Mouse (Mus musculus) right cerebral cortex, adult 18-20 months (tissue): ENCODE results near the gene Bcl10.
"Not testable (repeated sequence)": the region's sequence is repeated elsewhere in the genome, so short reads cannot be mapped to it uniquely, and the experiment has no call there.

Experiments used
- DNase-seq: peaks from one replicate; pipeline ENCODE4 v3.0.0; 2022; ENCODE audit warnings: mixed read lengths

Gene Bcl10

DNA sequence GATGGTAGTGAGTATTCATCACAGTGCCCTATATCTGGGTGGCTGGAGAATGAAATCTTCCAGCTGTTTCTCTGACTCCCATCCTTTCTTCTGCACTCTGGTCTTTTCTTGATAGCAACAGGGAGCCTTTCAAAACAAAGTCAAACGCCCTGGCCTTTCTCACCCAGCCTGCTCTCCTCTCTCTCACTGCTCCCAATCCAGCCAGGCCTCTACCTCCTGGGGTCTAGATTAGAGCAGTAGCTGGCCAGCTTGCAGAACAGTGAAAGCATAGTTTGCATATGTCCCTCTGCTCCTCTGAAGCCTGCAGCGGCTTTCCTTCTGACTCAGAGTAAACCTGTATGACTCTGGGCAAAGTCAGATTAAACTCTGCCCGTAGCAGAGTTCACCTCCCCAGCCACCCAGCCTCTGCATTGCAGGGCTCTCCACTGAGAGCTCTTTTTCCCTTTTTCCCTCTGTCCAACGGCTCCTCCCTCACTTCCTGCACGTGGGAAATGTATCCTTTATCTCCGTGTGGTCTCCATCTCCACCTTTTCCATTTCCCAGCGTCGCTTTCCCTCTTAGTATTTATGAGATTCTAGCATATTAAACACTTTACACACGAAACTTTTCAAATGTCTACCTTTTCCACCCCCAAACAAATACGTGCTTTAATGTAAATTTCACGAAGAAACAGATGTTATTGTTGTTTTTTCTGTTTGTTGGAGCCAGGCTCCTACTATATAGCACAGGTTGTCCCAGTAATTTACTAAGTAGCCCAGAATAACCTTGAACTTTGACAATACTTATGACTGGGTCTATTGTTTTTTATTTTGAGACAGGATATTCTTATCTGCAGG is at the start of gene Bcl10:
TSS of gene Bcl10 (plus strand) at position 786 of the 836 bp plus-strand sequence.
- DNase-seq, result no peak

DNA sequence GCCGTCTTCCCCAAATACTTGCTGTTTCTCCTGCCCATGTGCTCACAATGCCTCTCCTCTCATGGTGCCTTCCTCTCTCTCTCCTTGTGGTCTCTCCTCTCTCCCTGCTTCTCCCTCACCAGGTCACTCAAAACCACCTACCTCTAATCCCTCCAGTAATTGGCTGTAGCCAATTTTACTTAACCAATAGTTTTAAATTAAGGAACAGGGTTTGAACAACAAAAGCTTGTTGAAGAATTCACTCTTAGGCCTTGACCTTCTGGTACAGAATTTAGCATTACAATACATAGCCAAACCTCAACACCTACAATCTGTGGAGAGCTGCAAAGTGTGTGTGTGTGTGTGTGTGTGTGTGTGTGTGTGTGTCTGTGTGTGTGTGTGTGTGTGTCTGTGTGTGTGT is 49.3 kb upstream of the Bcl10 start:
- DNase-seq, result no peak

DNA sequence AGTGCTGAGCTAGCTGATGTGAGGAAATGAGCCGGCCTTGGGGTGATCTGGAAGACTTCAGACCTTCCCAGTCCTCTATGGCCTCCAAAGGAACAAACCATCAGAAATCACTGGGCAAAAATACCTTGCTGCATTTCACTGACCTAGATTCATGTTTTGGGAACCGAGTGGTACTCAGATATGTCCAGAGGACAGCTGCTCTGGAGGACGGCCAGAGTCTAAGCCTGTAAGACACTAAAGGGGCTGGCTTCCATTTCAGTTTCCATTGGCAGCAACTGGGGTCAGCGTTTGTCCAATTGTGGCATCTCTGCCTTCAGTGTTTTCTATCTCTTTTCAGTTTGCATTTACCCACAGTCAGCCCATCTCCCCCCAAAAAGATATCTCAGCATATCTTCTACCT is 48.5 kb upstream of the Bcl10 start:
- no peak for DNase-seq

DNA sequence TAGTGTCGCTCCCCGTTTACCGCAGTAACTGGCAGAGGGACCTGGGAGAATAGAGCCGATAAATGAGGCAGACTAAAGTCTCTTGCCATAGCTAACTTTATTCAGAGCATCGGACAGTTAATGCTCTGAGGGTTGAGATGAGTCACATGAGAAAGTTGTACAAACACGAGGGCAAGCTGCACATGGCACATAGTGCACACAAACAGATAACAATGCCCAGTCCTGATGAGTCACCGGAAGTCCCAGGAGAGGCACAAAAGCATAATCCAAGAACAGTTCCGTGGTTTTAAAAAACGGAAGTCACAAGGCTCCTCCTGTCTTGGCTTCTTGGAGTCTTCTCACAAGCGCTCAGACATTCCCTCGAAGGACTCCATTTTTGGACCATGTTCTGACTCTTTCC is 46.5 kb upstream of the Bcl10 start:
- no peak for DNase-seq

DNA sequence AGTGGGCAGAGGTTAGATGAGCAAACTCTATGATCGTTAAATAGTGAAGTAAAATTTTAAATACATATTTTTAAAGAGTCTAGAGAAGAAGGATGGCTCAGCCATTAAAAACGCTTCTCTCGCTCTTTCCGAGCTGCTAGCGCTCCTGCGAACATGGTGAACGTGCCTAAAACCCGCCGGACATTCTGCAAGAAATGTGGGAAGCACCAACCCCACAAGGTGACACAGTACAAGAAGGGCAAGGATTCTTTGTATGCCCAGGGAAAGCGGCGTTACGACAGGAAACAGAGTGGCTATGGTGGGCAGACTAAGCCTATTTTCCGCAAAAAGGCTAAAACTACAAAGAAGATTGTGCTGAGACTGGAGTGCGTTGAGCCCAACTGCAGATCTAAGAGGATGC is 43.7 kb upstream of the Bcl10 start:
- not testable (repeated sequence) for DNase-seq

DNA sequence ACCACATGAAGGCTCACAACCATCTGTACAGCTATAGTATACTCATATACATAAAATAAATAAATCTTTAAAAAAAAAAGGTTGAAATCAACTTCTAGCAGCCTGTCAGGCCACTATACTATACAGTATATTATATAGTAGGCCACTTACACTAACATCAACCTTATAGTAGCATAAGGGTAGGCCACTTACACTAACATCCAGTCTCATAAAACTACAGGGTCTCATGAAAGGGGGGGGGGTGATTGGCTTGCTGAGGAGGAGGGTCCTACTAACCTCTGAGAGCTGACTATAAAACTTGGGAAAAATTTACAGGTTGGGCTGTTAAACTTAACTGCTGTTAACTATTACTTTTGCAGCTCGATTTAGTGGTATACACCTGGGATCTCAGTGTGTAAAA is 42.3 kb upstream of the Bcl10 start:
- no peak for DNase-seq

DNA sequence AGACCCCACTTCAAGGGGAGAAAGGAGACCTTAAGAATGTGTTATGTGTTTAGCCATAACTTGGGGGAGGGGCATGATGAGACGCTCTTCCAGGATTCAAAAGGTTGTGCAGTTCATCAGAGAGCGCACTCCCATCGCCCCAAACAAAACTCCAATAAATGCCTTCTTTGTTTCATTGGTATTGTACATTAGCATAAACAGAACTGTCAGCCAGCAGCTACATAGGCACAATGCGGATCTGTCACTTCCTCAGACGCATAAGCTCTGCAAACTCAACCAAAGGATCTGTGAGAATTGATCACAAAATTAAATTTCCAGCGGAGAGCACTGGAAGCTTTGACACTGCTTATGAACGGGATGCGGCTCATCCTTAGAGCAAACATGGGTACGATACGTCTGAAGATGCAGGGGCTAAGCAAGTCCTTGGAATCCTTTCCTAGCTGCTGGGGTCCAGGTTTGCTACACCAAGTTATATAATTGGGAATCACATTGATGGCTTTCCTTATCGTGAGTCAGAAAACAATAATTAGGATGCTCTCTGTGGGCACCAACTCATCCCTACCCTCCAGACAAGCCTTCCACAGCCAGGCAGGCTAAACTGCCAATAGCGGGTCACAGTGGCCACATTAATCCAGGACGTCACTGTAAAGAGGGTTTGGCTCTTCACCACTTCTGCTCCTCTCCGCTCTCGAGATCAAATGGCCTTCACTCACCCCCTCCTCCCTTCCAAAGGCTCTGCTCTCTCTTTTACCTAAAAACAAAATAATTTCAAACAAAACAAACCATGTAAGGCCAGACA is 40.3 kb upstream of the Bcl10 start:
- no peak for DNase-seq

DNA sequence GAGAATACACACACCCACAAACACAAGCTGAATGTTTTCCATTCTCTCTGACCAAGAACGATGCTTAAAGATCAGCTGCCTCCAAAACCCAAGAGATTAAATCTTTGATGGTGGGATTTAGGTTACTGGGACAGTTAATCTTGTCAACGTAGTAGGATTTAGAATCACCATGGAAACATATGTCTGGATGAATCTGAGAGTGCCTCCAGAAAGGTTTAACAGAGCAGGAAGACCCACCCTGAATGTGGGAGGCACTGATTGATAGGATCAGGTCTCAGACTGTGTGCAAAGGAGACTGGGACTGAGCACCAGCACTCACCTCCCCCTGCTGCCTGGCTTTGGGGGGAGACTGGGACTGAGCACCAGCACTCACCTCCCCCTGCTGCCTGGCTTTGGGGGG is 39.4 kb upstream of the Bcl10 start:
- no peak for DNase-seq

DNA sequence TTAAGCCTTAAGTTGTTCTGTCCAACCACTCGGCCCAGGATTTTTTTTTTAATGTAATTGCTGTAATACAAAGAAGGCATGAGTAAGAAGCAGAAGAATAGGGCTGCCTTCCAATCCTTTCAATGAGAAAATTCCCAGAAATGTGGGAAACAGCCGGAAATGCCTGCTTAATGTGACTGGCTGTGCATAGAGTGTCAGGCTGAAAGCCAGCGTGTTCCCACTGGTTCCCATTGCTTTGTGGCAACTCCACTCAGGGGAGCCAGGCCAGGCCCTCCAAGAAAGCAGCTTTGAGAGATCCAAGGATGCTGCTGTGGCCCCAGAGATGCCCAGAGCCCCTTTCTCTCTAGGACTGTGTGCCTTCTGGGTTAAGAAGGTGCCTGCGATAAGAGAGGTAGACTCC is 37.2 kb upstream of the Bcl10 start:
- DNase-seq, result peak; percentile 23

DNA sequence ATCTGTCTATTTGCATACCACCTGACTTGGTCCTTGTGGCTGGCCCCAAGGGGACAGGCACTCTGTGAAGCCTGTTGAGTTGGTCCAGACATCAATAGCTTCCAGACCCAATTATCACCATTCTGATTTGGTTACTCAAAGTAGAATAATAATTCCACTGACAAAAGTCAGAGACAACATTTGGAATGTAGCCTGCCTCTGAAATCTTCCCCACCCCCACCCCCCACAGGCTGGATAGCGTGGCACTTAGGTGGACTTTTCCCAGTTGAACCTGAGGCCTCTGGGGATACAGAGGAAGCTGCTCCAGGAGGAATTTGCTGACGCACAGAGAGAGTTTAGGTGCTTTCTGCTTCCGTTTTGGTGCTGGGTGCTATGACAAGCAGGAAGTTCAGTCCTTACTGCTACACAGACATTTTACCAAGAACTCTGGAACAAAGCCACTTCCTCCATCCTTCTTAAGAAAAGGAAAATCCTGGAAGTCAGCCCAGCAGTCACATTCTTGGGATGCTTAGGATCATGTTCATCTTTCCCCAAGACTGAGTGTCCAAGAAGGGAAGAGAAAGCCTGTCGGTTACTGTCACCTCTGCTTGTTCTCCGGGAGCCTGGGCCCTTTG is 36.6 kb upstream of the Bcl10 start:
- DNase-seq, result no peak

DNA sequence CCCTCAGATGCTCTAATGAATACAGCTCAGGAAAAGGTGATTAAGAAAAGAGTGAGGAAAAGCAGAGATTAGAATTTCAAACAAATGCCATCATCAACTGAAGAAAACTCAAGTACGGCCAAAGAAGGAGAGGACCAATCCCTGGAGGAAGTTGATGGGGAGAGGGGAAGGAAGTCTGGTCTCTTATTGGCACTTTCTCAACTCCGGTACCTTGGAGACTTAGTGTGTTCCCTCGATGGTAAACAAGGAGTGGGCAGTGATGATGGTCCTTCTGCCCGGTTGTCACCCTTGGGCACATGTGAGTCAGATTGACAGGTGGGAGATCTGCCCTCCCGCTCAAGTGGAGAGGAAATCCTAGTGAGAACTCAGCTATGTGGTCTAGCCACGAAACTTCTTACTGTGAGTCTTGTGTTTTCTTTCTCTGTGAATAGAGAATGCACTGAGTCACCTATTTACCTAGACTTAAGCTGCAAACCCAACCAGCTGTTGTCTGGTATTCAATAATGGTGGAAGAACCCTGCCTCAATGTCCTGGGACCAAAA is 35.1 kb upstream of the Bcl10 start:
- no peak for DNase-seq

DNA sequence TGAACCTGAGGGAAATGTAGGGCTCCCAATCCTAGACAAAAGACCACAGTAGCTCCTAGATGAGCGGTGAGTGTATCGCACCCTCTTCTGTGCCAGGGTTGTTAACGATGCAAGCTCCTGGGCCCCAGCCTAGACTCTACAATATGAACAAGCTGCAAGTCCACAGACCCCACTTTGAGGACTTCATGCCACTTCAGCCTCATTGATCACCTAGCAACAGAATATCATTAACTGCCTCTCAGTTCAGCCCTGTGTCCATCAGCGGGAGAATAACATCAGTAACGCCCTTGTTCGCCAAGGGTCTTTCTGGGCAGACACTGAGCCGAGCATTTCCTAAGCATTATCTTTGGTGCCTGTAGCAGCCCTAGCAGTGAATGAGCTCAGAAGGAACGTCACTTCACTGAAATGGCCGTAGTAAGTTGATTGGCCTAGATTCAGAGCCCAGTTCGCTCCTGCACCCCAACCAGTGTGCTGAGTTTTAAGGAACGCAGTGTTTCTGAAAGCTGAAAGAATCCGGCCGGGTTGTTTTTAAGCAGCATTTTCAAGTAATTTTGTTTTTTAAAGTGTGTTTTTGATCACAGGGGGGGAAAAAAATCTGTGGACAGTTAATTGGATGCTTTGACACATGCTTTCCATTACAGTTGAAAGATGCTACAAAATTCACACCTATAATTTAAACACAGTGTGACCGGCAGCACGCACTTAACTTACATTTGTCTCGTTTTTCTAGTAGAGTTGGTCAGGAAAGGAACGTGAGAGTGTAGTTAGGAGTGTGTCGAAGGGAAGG is 32.1 kb upstream of the Bcl10 start:
- DNase-seq, result peak; percentile 56

DNA sequence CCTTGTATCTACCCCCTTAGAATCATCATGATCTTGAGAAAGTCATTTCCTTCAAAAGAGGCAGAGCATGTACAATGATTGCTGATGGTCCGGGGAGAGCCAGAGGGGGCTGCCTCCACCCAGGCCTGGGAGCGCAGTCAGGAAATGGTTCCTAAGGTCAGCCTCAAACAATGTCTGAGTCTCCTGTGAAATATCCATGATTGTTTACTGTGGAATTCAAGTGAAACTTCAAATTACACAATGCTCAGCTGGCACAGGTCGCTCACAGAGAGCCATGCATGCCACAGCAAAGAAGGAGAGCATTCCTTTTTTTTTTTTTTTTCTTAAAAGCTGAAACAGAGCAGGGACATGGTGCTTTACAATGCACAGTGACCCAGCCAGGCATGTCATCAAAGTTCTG is 30.2 kb upstream of the Bcl10 start:
- DNase-seq, result no peak

DNA sequence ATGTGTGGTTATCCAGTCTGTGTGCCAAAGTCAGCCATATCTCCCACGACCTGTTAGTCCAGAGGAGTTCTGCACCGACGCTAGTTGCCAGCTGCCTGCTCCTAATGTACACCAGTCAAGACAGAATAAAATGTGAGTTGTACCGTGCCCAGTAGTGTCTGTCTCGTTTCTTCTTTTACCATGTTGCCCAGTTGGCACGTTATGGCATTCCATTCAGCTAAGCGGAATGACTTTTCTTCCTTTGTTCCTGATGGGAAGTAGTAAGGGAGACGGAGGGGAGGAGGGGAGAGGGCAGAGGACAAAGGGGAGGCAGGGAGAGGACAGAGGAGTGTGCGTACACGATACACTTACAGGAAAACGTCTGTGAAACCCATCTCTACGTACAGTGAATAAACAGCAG is 28.5 kb upstream of the Bcl10 start:
- DNase-seq, result no peak

DNA sequence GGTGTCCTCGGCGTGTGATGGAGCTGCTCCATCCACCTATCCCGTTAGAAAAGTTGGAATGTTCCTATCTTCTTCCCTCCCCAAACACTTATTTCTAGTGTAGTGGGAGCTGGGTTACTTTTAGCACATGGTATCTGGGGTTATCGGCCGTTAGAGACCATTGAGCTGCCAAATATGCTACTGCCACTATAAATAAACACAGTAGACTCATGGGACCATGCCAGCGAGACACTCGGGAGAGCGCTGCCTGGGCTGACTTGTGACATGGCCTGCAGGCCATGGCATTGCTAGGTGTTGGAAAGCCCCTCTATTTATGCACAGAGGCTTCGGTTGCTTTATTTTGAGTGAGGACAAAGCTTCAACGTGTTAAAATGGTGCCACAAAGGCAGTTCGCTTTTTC is 24.9 kb upstream of the Bcl10 start:
- DNase-seq, result no peak

DNA sequence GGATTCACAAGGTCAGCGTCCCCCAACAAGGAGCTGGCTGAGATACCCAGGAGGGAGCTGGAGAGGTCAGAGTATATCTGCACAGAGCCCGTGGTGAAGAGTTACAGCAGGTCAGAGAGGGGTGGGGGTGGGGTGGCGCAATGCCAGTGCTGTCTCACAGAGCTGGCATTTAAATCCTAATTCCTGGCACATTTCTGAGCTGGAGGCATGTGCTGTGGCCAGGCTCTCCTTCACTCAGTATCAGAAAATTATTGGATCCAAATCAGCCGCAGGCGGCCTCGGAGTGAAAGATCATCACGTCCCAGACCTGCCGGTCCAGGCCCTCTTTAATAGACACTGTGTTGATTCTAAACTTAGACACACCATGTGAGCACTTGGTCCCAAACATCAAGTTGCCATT is 22.8 kb upstream of the Bcl10 start:
- no peak for DNase-seq

DNA sequence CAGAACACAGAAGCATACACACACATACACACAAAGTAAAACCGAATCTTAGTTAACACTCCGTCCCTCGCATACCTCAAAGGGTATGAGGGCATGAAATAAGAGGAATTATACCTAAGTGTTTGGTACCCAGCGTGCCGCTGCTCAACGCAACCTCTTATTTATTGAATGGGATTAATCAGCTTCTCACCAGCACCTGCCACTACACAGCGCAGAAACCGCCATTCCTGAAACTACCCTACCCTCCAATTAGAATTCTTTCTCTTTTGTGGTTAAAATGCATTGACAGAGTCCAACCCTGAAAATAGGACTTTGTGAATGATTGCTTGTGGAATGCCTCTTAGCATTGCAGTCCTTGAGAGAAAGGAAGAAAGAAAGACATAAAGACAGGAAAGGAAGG is 19.1 kb upstream of the Bcl10 start:
- DNase-seq, result no peak

DNA sequence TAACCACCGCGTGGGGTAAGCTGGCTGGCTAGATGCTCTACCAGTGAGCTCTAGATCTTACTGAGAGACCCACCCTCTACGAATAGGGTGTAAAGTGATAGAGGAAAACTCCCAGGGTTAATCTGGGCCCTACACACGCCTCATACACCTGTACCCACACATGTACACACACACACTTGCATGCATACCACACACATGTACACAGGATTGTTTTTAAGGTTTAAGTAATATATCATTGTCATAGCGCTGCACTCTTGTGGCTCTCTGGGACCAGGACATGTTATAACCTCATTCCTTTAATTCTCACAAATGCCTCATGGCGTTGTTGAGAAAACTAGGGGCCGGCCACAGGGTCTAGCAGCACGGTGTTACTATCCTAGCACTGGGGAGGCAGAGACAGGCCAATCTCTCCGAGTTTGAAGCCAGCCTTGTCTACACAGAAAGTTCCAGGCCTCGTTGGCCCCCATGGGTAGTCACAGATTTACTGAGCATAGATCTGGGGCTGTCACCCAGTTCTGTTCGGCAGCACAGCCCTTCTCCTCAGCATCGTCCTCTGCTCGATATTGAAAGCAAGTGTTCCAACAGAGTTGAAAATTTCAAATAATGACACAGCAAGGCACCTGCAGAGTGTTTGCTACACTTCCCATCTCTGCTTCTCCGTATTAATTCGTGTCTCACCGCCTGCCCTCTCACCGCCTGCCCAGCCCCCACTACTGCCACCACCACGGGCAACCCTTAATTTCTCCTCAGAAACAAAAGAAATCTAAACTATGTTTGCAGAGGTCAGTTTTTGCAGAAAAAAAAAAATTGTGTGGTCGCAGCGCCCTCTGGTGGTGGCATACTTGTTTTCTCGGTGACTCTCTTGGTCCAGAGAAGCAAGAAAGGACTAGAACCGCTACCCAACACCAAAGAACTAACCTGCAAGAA is 17.5 kb upstream of the Bcl10 start:
- peak; percentile 38 for DNase-seq

DNA sequence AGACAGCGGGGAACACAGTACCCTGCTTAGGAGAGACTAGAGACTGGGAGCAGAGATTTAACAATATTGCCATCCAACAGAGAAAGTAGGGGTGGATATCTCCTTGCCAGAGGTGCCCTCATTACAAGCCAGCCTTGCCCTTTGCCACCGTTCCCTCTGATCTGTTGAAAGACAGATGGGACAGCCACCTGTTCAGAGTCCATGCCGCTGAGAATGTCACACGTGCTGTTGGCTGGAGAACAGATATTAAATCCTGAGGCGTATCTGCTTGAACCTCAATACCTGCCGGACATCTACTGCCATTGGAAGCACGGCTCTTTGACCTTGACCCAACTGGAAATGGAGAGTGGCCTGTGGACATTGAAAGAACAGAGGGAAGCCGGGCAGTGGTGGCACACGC is 16.0 kb upstream of the Bcl10 start:
- DNase-seq, result no peak

DNA sequence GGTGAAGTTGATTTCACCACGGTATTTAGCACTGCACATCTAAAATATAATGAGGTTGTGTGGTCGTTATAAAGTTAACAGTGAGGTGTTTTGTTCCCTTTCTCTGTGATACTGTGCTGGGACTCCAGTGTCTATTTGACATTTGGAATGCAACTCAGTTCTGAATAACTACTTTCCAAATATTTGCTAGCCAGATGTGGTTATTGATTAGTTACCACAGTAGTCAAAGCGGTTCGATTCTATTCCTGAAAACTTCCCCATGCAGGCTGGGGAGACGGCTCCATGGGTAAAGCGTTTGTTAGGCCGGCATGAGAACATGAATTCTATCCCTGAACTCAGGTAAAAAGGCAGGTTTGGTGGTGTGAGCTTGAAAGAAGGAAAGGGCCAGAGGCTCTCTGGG is 10.1 kb upstream of the Bcl10 start:
- no peak for DNase-seq

DNA sequence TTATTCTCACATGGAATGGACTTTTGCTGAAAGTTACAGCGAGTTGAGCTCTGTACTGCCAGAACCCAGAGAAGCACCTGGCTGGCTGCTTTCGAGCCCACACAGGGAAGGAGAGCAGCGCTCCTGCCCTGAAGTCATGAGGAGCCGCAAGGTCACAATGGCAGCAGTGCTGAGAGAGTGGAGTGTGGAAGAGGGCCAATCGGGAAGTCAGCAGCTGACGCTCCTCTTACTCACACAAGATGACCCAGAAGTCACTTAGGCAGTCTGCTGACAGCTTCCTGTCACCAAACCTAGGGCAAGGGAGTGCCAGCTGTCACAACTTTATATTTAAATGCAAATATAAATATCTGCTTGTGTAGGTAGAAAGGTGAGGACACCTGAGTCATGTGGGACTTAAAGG is 9.3 kb upstream of the Bcl10 start:
- no peak for DNase-seq

DNA sequence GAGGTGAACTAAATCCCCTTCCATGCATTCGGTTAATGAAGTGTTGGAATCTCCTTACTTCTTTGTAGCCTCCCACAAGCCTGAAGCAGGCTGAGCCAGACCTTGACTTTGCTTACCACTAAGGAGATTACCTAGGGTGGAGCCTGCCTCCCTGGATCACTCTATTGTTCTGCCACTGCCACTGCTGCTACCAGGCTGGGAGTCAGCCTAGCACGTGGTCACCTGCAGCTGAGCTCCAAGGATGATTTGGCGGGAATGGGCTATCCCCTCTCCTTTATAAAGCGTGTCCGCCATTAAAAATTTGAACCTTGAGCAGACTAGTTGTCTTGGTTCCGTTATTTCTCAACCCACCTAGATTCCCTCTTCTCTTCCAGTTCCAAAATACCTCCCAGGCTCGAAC is 8.7 kb upstream of the Bcl10 start:
- not testable (repeated sequence) for DNase-seq
